Mouse (Mus musculus) spleen, adult 2 months (tissue): ENCODE data around the gene Camk2g. TPM values are rescaled to one million over a fixed set of nuclear protein-coding genes. Genes with fewer than 3 reads are reported as not detected.
"Not testable (repeated sequence)": the region's sequence is repeated elsewhere in the genome, so short reads cannot be mapped to it uniquely, and the experiment has no call there.

Experiments
- DNase-seq, 2 experiments: peaks; one replicate each; pipeline versions ENCODE4 v3.0.0 to v3.0.0-alpha.2; 2012 to 2021; ENCODE audit warnings: low spot score in 2 of 2, low read depth in 1 of 2
- H3K27ac ChIP-seq: fragments of 200-500 bp; 2 replicates; pipeline ENCODE4 v1.5.1; 2012; ENCODE audit warnings: low read length, inconsistent platforms; ENCODE audit not compliant: insufficient read depth
- H3K27me3 ChIP-seq: fragments of 200-500 bp; 2 replicates; pipeline ENCODE4 v1.6.1; 2012; ENCODE audit warnings: mild to moderate bottlenecking, moderate library complexity, low read length, inconsistent platforms; ENCODE audit not compliant: control insufficient read depth, insufficient read depth
- H3K36me3 ChIP-seq: fragments of 200-500 bp; 2 replicates; pipeline ENCODE4 v1.6.1; 2012; ENCODE audit warnings: mild to moderate bottlenecking, low read length, inconsistent platforms; ENCODE audit not compliant: control insufficient read depth, insufficient read depth
- H3K4me1 ChIP-seq: fragments of 200-500 bp; 2 replicates; pipeline ENCODE4 v1.6.1; 2011; ENCODE audit warnings: inconsistent platforms; ENCODE audit not compliant: control insufficient read depth, insufficient read depth, insufficient read length
- H3K4me3 ChIP-seq: fragments of 200-500 bp; 2 replicates; pipeline ENCODE4 v1.5.1; 2011; ENCODE audit warnings: mild to moderate bottlenecking, inconsistent platforms; ENCODE audit not compliant: insufficient read depth, insufficient read length; ENCODE audit errors: extremely low read depth
- CTCF ChIP-seq: fragments of 200-500 bp; IDR thresholded peaks from 2 replicates; pipeline ENCODE4 v1.5.1; 2011; ENCODE audit warnings: mild to moderate bottlenecking, inconsistent platforms; ENCODE audit not compliant: insufficient read depth, insufficient read length, insufficient replicate concordance; ENCODE audit errors: extremely low read depth
- POLR2A ChIP-seq: fragments of 200-500 bp; IDR thresholded peaks from 2 replicates; pipeline ENCODE4 v1.6.1; 2011; ENCODE audit warnings: low read depth, low read length, inconsistent platforms
- WGBS: fragments of 180-500 bp; shearing (Covaris S2); methylation state at CpG from one replicate; pipeline ENCODE4 v1.1.7; 2018; 5-methylcytosine and 5-hydroxymethylcytosine counted together
- polyA plus RNA-seq: library from polyadenylated mRNA; depleted of rRNA; stranded (reverse); fragments of >200 nt; gene quantifications from 2 replicates; pipeline ENCODE4 v1.2.3, GENCODE M21; 2012

The Camk2g gene
- polyA plus RNA-seq, 1 experiment: 15.7 TPM

GRCm38 (mm10) chr14:20721371-20721770, 72.5 kb downstream of the Camk2g start:
- H3K36me3 ChIP-seq: peaks cover 51% of the 10 kb centered on the region
- no peak overlapping the region for H3K27ac ChIP-seq
- H3K27me3 ChIP-seq: no peaks in the 10 kb centered on the region
- no peaks in the 10 kb centered on the region for H3K4me1 ChIP-seq
- WGBS: 93% methylated on average over 4 of the region's 4 CpGs
- no peak for DNase-seq
- H3K4me3 ChIP-seq: no peak overlapping the region
- no peak for TF ChIP-seq POLR2A
- no peak for TF ChIP-seq CTCF

DNA sequence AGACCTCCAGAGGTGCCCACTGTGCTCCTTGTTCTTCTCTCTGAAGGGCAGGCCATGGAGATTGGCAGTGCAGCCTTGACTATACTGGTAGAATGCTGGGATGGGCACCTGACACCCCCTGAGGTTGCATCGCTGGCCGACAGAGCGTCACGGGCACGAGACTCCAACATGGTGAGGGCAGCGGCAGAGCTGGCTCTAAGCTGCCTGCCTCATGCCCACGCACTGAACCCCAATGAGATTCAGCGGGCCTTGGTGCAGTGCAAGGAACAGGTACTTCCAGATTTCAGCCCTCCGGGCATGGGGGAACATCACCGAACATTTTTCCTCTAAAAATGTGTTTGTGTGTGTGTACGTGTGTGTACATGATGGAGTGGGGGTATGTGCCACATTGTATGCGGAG, 74.1 kb downstream of the Camk2g start:
- Histone ChIP-seq H3K36me3 (peaks cover 53% of the 10 kb centered on the region), H3K27ac (no peak overlapping the region), H3K4me3 (no peak overlapping the region), H3K4me1 (no peaks in the 10 kb centered on the region), H3K27me3 (no peaks in the 10 kb centered on the region)
- no peak for DNase-seq
- WGBS: 95% methylated on average over 12 of the region's 12 CpGs
- no peak for TF ChIP-seq CTCF
- no peak for TF ChIP-seq POLR2A

- H3K27ac ChIP-seq: no peak overlapping the region
- WGBS: 95% methylated on average over 10 of the region's 10 CpGs
These were observed 75.4 kb downstream of the Camk2g start for GRCm38 (mm10) chr14:20718443-20718842.

DNA sequence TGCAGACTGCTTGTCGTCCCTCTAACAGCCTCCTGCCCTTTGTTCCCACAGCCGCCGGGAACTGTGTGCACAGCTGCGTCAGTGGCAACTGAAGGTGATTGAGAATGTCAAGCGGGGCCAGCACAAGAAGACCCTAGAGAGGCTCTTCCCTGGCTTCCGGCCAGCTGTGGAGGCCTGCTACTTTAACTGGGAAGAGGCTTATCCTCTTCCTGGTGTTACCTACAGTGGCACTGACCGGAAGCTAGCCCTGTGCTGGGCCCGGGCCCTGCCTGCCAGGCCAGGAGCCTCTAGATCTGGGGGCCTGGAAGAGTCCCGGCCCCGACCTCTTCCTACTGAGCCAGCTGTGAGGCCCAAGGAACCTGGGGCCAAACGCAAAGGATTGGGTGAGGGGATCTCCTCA, 80.1 kb downstream of the Camk2g start:
- H3K4me3 ChIP-seq: no peak overlapping the region
- peaks cover 55% of the 10 kb centered on the region for H3K36me3 ChIP-seq
- DNase-seq: no peak
- no peaks in the 10 kb centered on the region; the same call in 1 of the 2 replicates for H3K4me1 ChIP-seq
- TF ChIP-seq POLR2A: no peak
- no peak for TF ChIP-seq CTCF
- H3K27ac ChIP-seq: no peak overlapping the region
- 93% methylated on average over 11 of the region's 11 CpGs for WGBS
- no peaks in the 10 kb centered on the region for H3K27me3 ChIP-seq

More at GRCm38 (mm10) chr14:20718443-20718842, 75.4 kb downstream of the Camk2g start:
- TF ChIP-seq CTCF (no peak), POLR2A (no peak)
- no peaks in the 10 kb centered on the region for H3K27me3 ChIP-seq
- H3K36me3 ChIP-seq: peaks cover 65% of the 10 kb centered on the region
- no peaks in the 10 kb centered on the region for H3K4me1 ChIP-seq
- no peak for DNase-seq
- no peak overlapping the region for H3K4me3 ChIP-seq

DNA sequence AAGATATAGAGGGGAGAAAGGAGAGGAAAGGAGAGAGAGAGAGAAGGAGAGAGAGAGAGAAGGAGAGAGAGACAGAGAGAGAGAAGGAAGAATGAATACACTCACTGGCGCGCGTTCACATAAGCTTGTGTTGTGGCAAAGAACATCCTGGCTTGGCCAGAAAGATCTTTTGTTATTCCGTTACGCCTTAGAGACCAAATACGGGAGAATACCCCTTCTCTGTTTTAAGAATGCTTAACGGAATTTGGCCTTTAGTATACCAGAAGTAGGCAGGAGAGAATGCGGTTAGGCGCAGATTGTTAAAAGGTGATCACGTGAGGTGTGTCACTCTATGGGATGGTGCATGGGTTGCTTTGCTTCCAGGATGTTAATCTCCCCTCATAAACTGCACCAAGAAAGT, 85.6 kb downstream of the Camk2g start:
- no peak for TF ChIP-seq CTCF
- no peak for TF ChIP-seq POLR2A
- DNase-seq: no peak
- peak overlapping the region; percentile 89 for H3K4me3 ChIP-seq
- H3K36me3 ChIP-seq: peaks cover 18% of the 10 kb centered on the region
- peak overlapping the region; percentile 59; the same call in 1 of the 2 replicates for H3K27ac ChIP-seq
- 4% methylated on average over 10 of the region's 10 CpGs for WGBS
- H3K4me1 ChIP-seq: no peaks in the 10 kb centered on the region; the same call in 1 of the 2 replicates
- H3K27me3 ChIP-seq: no peaks in the 10 kb centered on the region

GRCm38 (mm10) chr14:20707201-20708190, 86.4 kb downstream of the Camk2g start, which contains the start of gene Zswim8:
Gene Zswim8 (plus strand): TSS chr14:20707552.
- H3K27ac ChIP-seq: peak within 1 kb of the TSS; percentile 72
- under 1% methylated on average over 79 of the region's 80 CpGs for WGBS
- no peaks in the 10 kb centered on the region for H3K27me3 ChIP-seq
- DNase-seq: peak; percentile 57 to 83
- peaks cover 12% of the 10 kb centered on the region for H3K36me3 ChIP-seq
- no peaks in the 10 kb centered on the region; the same call in 1 of the 2 replicates for H3K4me1 ChIP-seq
- TF ChIP-seq POLR2A (peak; percentile 65), CTCF (no peak)
- H3K4me3 ChIP-seq: peak within 1 kb of the TSS; percentile 89

DNA sequence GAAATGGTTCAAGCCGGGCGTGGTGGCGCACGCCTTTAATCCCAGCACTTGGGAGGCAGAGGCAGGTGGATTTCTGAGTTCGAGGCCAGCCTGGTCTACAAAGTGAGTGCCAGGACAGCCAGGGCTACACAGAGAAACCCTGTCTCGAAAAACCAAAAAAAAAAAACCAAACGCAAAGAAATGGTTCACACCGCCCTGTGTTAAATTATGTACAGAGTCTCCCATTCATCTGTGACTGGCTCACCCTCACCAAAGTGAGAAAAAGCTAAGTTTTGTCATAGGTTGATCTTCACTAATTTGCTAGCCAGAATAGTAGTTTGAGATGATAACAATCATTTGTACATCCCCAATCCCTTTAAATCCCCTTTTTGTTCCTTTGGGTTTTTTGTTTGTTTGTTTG, 90.4 kb downstream of the Camk2g start:
- not testable (repeated sequence) for H3K4me1 ChIP-seq, H3K36me3 ChIP-seq, DNase-seq, H3K27me3 ChIP-seq
- peak overlapping the region; percentile 80 for H3K27ac ChIP-seq
- WGBS: 6% methylated on average over 8 of the region's 8 CpGs
- peak overlapping the region; percentile 97 for H3K4me3 ChIP-seq
